Mouse (Mus musculus) embryonic facial prominence, embryonic 14.5 days (tissue): ENCODE measurements around the gene Pkp3. TPM values are rescaled to one million over a fixed set of nuclear protein-coding genes. Genes with fewer than 3 reads are reported as not detected.

ENCODE experiments used
- ATAC-seq: fragments of 200-750 bp; cut with Nextera tagmentation; 2 replicates; pipeline ENCODE4 v1.8.0; 2017; ENCODE audit warnings: low read depth, moderate number of reproducible peaks, moderate TSS enrichment
- DNase-seq: peaks from one replicate; pipeline ENCODE4 v3.0.0-alpha.2; 2015; ENCODE audit warnings: low spot score
- H3K27ac ChIP-seq: fragments of 300-500 bp; sonication (generic); replicated peaks from 2 replicates; pipeline ENCODE4 v1.5.1; 2014; ENCODE audit warnings: low read depth, mild to moderate bottlenecking, low read length, moderate library complexity
- H3K27me3 ChIP-seq: fragments of 300-500 bp; sonication (generic); replicated peaks from 2 replicates; pipeline ENCODE4 v1.6.1; 2014; ENCODE audit warnings: low read length; ENCODE audit not compliant: control insufficient read depth, insufficient read depth
- H3K36me3 ChIP-seq: fragments of 300-500 bp; sonication (generic); 2 replicates; pipeline ENCODE4 v1.6.1; 2014; ENCODE audit warnings: low read length, mixed read lengths; ENCODE audit not compliant: control insufficient read depth, insufficient read depth
- H3K4me1 ChIP-seq: fragments of 300-500 bp; sonication (generic); 2 replicates; pipeline ENCODE4 v1.6.1; 2014; ENCODE audit warnings: antibody characterized with exemption, low read length; ENCODE audit not compliant: control insufficient read depth, insufficient read depth
- H3K4me2 ChIP-seq: fragments of 300-500 bp; sonication (generic); 2 replicates; pipeline ENCODE4 v1.6.1; 2014; ENCODE audit warnings: low read depth, mild to moderate bottlenecking, low read length, moderate library complexity, mixed read lengths
- H3K4me3 ChIP-seq: fragments of 300-500 bp; sonication (generic); 2 replicates; pipeline ENCODE4 v1.5.1; 2014; ENCODE audit warnings: low read depth, mild to moderate bottlenecking, low read length
- H3K9ac ChIP-seq: fragments of 300-500 bp; sonication (generic); 2 replicates; pipeline ENCODE4 v1.6.1; 2014; ENCODE audit warnings: low read depth, mild to moderate bottlenecking, low read length, moderate library complexity, mixed read lengths
- H3K9me3 ChIP-seq: fragments of 300-500 bp; sonication (generic); 2 replicates; pipeline ENCODE4 v1.6.1; 2016; ENCODE audit warnings: low read length; ENCODE audit not compliant: control insufficient read depth
- WGBS: fragments of 180-500 bp; shearing (Covaris S2); extraction: QIAGEN DNeasy Blood & Tissue Kit; methylation state at CpG from one replicate; pipeline ENCODE4 v1.1.7; 2014; 5-methylcytosine and 5-hydroxymethylcytosine counted together
- polyA plus RNA-seq: library from polyadenylated mRNA; unstranded; fragments of >200 nt; fragmentation: Nextera tagmentation; extraction: Ambion mirVana; gene quantifications from 2 replicates; pipeline ENCODE4 v1.2.1, GENCODE M21; 2014

The Pkp3 gene
- polyA plus RNA-seq, 1 experiment from 2014 or later = 30.0 TPM

- Histone ChIP-seq H3K27me3 (no peaks in the 10 kb centered on the region), H3K27ac (peak overlapping the region; percentile 65), H3K9me3 (no peaks in the 10 kb centered on the region), H3K4me1 (no peaks in the 10 kb centered on the region), H3K4me3 (no peak overlapping the region), H3K9ac (no peak overlapping the region), H3K4me2 (peak overlapping the region; percentile 41), H3K36me3 (no peaks in the 10 kb centered on the region)
- DNase-seq (peak; percentile 50), ATAC-seq (peak; percentile 48; the same call in 1 of the 2 replicates)
- WGBS = 56% methylated on average over 4 of the region's 4 CpGs
These were observed 858 bp downstream of the Pkp3 start for GRCm38 (mm10) chr7:141078876-141079275.

GRCm38 (mm10) chr7:141079481-141080449, 1.7 kb downstream of the Pkp3 start:
- Histone ChIP-seq H3K4me3 (peak overlapping the region; percentile 35), H3K27me3 (no peaks in the 10 kb centered on the region), H3K9ac (peak overlapping the region; percentile 62), H3K4me1 (no peaks in the 10 kb centered on the region), H3K36me3 (no peaks in the 10 kb centered on the region), H3K27ac (peak overlapping the region; percentile 65), H3K4me2 (peak overlapping the region; percentile 41), H3K9me3 (no peaks in the 10 kb centered on the region)
- ATAC-seq (peak; percentile 73; the same call in 1 of the 2 replicates), DNase-seq (peak; percentile 59)
- WGBS = 23% methylated on average over 17 of the region's 34 CpGs

- Histone ChIP-seq H3K27ac (no peak overlapping the region), H3K4me2 (no peak overlapping the region), H3K9ac (no peak overlapping the region), H3K4me1 (no peaks in the 10 kb centered on the region), H3K36me3 (no peaks in the 10 kb centered on the region), H3K27me3 (peaks cover 28% of the 10 kb centered on the region), H3K9me3 (no peaks in the 10 kb centered on the region), H3K4me3 (no peak overlapping the region)
- no peak for ATAC-seq
- DNase-seq = no peak
- WGBS = 31% methylated on average over 8 of the region's 8 CpGs
These were observed 9.9 kb downstream of the Pkp3 start for GRCm38 (mm10) chr7:141087894-141088293.

- H3K27me3 ChIP-seq = peaks cover 28% of the 10 kb centered on the region
- H3K4me1 ChIP-seq = no peaks in the 10 kb centered on the region
- no peak for DNase-seq
- H3K4me2 ChIP-seq = no peak overlapping the region; the same call in 1 of the 2 replicates
- ATAC-seq = no peak
- no peaks in the 10 kb centered on the region for H3K9me3 ChIP-seq
- WGBS = 25% methylated on average over 12 of the region's 18 CpGs
- no peak overlapping the region for H3K27ac ChIP-seq
- 0 out of 2 replicates have a peak overlapping the region, but pooled peaks have one; percentile 19 for H3K9ac ChIP-seq
- no peaks in the 10 kb centered on the region for H3K36me3 ChIP-seq
- H3K4me3 ChIP-seq = no peak overlapping the region
These were observed 10.5 kb downstream of the Pkp3 start for GRCm38 (mm10) chr7:141088473-141088872.

DNA sequence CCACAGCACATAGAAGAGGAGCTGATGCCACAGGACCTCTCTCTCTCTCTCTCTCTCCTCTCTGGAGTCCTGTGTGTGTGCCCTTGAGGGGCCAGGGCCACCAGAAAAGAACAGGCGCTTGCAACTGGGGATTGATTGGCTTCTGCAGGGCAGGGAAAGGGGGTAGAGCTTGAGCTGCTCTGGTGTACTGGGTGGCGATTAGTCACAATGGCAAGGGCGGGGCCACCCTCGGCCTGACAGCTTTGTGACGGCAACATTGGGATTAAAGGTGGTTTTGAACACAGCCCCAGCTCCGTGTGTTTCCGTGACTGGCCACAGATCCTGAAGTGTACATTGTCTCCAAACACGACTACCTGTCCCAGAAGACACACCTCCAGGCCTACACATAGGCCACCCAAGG, 12.2 kb downstream of the Pkp3 start:
- no peak overlapping the region for H3K4me3 ChIP-seq
- no peaks in the 10 kb centered on the region for H3K4me1 ChIP-seq
- H3K9ac ChIP-seq = no peak overlapping the region
- DNase-seq = no peak
- 71% methylated on average over 8 of the region's 8 CpGs for WGBS
- H3K4me2 ChIP-seq = no peak overlapping the region
- no peak for ATAC-seq
- H3K27ac ChIP-seq = no peak overlapping the region
- H3K9me3 ChIP-seq = no peaks in the 10 kb centered on the region
- peaks cover 28% of the 10 kb centered on the region for H3K27me3 ChIP-seq
- no peaks in the 10 kb centered on the region for H3K36me3 ChIP-seq

DNA sequence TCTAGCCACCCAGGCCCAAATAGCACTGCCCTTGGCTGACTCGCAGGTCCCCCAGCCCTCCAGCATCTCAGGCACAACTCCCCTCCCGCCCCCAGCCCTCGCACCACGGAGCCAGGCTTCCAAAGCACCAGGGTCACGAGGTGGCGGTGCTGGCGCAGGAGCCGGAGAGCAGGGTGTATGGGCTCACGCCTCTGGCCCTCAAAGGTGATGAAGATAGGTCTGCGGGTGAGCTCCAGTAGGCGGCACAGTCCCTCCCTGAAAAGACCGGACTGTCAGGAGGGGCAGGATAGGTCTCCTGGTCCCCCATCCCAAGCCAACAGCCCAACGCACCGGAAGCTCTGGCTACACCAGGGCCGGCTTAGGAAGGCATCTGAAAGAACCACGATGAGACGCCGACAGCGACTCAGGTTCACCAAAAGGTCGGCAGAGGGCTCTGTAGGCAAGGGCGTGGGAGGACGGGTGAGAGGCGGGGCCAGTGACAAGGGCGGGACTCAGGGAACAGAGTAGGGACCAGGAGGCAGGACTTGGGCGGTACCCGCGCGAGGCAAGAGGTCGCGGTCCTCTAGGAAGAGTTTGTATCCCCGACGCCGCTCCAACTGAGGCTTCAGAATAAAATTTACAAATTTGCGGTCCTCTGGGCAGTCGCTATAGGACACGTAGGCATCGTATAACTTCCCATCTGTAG, 14.2 kb downstream of the Pkp3 start:
- Histone ChIP-seq H3K36me3 (no peaks in the 10 kb centered on the region), H3K4me3 (peak overlapping the region; percentile 13), H3K9me3 (no peaks in the 10 kb centered on the region), H3K4me1 (no peaks in the 10 kb centered on the region), H3K4me2 (peak overlapping the region; percentile 44), H3K9ac (no peak overlapping the region), H3K27ac (no peak overlapping the region), H3K27me3 (peaks cover 28% of the 10 kb centered on the region)
- ATAC-seq (peak; percentile 95), DNase-seq (peak; percentile 91)
- 9% methylated on average over 28 of the region's 37 CpGs for WGBS

DNA sequence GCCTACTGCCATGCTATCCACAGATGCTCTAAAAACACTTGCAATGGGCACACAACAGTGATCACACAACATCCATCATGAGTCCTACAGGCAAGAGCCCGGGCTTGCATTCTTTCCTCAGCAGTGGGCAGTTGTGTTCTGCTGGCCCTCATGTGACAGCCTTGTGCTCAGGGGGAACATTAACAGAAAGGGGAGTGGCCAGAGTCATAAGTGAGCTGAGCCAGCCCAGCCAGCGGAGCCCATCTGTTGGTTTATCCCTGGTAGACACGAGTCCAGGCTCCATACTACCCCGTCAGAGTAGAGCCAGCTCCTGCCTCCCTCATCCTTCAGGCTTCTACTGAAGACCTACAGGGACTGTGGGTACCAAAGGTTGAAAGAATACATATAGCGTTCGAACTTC, 15.9 kb downstream of the Pkp3 start:
- Histone ChIP-seq H3K4me3 (no peak overlapping the region), H3K9ac (no peak overlapping the region), H3K27ac (no peak overlapping the region), H3K4me1 (no peaks in the 10 kb centered on the region), H3K4me2 (no peak overlapping the region), H3K27me3 (peaks cover 24% of the 10 kb centered on the region), H3K36me3 (no peaks in the 10 kb centered on the region), H3K9me3 (no peaks in the 10 kb centered on the region)
- ATAC-seq (no peak), DNase-seq (no peak)
- WGBS = 83% methylated on average over 6 of the region's 6 CpGs

- Histone ChIP-seq H3K27ac (no peak overlapping the region), H3K9me3 (no peaks in the 10 kb centered on the region), H3K4me1 (no peaks in the 10 kb centered on the region), H3K4me2 (no peak overlapping the region), H3K4me3 (no peak overlapping the region), H3K36me3 (no peaks in the 10 kb centered on the region), H3K9ac (no peak overlapping the region), H3K27me3 (peaks cover 24% of the 10 kb centered on the region)
- no peak for ATAC-seq
- 60% methylated on average over 14 of the region's 15 CpGs for WGBS
- no peak for DNase-seq
These were observed 16.6 kb downstream of the Pkp3 start for GRCm38 (mm10) chr7:141094487-141095205.
